Mouse (Mus musculus) kidney, postnatal 36 days (tissue): ENCODE data around the gene Hnrnph2.
A peak's percentile ranks its signal among the peaks of the same experiment; 100 is the strongest.

ENCODE experiments used
- DNase-seq, 2 experiments: peaks; one replicate each; pipeline ENCODE4 v3.0.0; 2021 to 2022; ENCODE audit warnings: mixed read lengths in 2 of 2

Gene Hnrnph2

GRCm38 (mm10) chrX:134600659-134601379 lies at the start of gene Hnrnph2, which contains the start of gene Gla:
Hnrnph2 (plus strand) TSS chrX:134601179.
Gla (minus strand) TSS chrX:134601125.
- DNase-seq: peak; percentile 92 to 95

GRCm38 (mm10) chrX:134553326-134553725 lies 47.7 kb upstream of the Hnrnph2 start:
- no peak for DNase-seq

GRCm38 (mm10) chrX:134554425-134554824 lies 46.6 kb upstream of the Hnrnph2 start:
- no peak for DNase-seq

GRCm38 (mm10) chrX:134564326-134564725 lies 36.7 kb upstream of the Hnrnph2 start:
- no peak for DNase-seq

- no peak for DNase-seq
These were observed 34.3 kb upstream of the Hnrnph2 start for GRCm38 (mm10) chrX:134566536-134567222.

- DNase-seq: no peak
These were observed 23.1 kb upstream of the Hnrnph2 start for GRCm38 (mm10) chrX:134577896-134578295.

GRCm38 (mm10) chrX:134580528-134581305 lies 20.3 kb upstream of the Hnrnph2 start:
- no peak for DNase-seq

- DNase-seq: no peak
These were observed 18.7 kb upstream of the Hnrnph2 start for GRCm38 (mm10) chrX:134582270-134582669.

GRCm38 (mm10) chrX:134582888-134583669 lies 17.9 kb upstream of the Hnrnph2 start, which contains the start of gene Btk:
Btk (minus strand) TSS chrX:134583570.
- DNase-seq: no peak

- DNase-seq: peak; percentile 93
These were observed 15.6 kb upstream of the Hnrnph2 start, which contains the start of gene Rpl36a for GRCm38 (mm10) chrX:134585103-134586002. Rpl36a (plus strand) TSS chrX:134585654.

- DNase-seq: no peak
These were observed 14.5 kb upstream of the Hnrnph2 start for GRCm38 (mm10) chrX:134586447-134586846.

GRCm38 (mm10) chrX:134588261-134588660 lies 12.7 kb upstream of the Hnrnph2 start:
- no peak for DNase-seq

GRCm38 (mm10) chrX:134588997-134589396 lies 12.0 kb upstream of the Hnrnph2 start:
- DNase-seq: no peak

- DNase-seq: no peak
These were observed 11.1 kb upstream of the Hnrnph2 start for GRCm38 (mm10) chrX:134589836-134590235.

GRCm38 (mm10) chrX:134599922-134600565 lies 935 bp upstream of the Hnrnph2 start:
- DNase-seq: no peak

- DNase-seq: no peak
These were observed 571 bp downstream of the Hnrnph2 start for GRCm38 (mm10) chrX:134601380-134602120.

GRCm38 (mm10) chrX:134609472-134609871 lies 8.5 kb downstream of the Hnrnph2 start:
- DNase-seq: peak; percentile 16 to 17

- DNase-seq: no peak
These were observed 10.0 kb downstream of the Hnrnph2 start for GRCm38 (mm10) chrX:134610984-134611383.

GRCm38 (mm10) chrX:134612285-134612959 lies 11.4 kb downstream of the Hnrnph2 start:
- DNase-seq: peak; percentile 14 to 56
